Mouse (Mus musculus) hindlimb bud, embryonic 11.5 days (tissue): Measurements from ENCODE around the gene Fut1.

Experiments
- DNase-seq: peaks from one replicate; pipeline ENCODE4 v3.0.0-alpha.2; 2012; ENCODE audit warnings: low read depth, low spot score; ENCODE audit errors: extremely low spot score

Fut1 gene

DNA sequence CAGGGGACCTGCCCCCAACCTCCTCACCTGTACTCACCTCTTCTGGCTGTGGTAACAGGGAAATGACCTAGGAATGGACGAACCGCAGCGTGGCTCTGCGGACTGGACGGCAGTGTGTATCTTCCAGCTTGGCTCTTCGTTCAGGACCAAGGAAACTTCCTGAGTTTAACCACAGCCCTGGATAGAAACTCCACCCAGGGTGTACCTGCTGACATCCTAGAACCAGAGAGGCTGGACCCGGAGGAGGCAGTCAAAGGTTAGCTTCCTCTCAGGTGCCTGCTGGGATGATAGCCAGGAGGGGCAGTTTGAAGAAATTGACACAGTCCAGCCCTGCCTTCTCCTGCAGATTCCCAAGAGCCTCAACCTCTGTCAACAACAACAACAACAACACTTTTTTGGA lies 49.1 kb downstream of the Fut1 start, which contains the start of gene Fut2:
Gene Fut2 (minus strand): TSS at position 234 of the 400 bp plus-strand sequence.
- no peak for DNase-seq

DNA sequence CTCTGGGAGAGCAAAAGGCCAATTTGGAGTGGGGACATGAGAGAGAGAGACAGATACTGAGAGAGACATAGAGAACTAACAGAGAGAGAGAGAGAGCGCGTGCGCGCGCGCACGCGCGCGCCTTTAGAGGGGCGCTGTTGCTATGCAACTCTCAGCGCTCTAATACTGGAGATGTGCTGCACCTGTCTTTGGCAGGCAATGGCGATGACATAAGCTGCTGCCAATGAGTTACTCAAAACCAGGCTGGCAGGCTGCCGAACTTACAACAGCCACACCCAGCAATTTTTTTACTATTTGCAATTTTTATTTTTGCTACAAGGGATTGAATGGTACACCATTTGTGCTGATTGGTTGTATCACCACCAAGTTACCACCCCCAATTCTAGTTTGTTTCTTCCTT lies 50.7 kb downstream of the Fut1 start:
- DNase-seq, result no peak

DNA sequence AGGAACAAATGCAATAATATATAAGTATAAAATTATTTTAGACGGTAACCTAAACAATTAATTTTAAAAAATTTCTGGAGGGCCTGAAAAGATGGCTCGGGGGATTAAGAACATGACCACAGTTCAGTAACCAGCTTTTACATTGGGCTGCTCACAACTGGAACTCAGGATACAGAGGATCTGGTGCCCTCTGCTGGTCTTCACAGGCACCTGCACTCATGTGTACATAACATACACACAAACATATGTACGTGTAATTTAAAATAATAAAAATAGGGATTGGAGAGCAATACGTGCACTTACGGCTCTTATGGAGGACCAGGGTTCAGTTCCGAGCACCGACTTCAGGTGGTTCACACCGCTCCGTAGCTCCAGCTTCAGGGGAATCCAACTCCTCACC lies 51.8 kb downstream of the Fut1 start:
- no peak for DNase-seq
